10 mouse cellular contexts compared by ENCODE assay signal in the genomic region with DNA sequence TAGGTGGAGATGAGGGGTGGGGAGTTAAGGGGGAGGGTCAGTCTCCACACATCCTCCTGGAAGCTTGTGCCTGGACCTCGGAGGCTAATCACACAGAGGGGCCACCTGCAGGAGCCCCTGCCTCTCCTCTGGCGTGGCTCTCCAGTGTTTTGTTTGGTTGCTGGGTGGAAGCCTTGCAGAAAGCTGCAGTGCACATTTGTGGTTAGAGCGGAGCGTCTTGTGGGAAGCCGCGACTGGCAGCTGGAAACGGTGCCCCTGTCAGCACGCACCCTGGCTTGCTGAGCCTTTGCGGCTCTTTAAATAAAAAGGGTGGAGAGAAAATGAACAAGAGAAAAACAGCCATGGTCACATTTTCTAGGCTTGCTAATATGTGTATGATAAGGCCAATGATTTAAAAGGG.
DNase-seq lines count a peak whose midpoint lies in the region; ATAC-seq and TF ChIP-seq lines count a peak whose summit lies in the region.
"Had no signal": no experiment of that assay in that cellular context is flagged by ENCODE, and none has a peak within 500 bp of the region (broad histone marks: within the 10 kb centered on the region; RNA-seq: fewer than 3 reads in every experiment).

No protein-coding gene starts in this region.

- H3K27me3 ChIP-seq in heart, adult 2 months (ENCODE audit: control insufficient read depth, insufficient read depth, low read length): no peaks in the 10 kb centered on the region
- H3K27me3 ChIP-seq in midbrain, embryonic 14.5 days (ENCODE audit: control insufficient read depth, insufficient read depth, low read length): no peaks in the 10 kb centered on the region
- H3K27me3 ChIP-seq in midbrain, embryonic 11.5 days (ENCODE audit: control insufficient read depth, insufficient read depth, low read length): no peaks in the 10 kb centered on the region
- H3K27me3 ChIP-seq in heart, embryonic 16.5 days (ENCODE audit: control insufficient read depth, insufficient read depth, low read length): no peaks in the 10 kb centered on the region

- DNase-seq in heart, adult 2 months: no peak
- no peak for DNase-seq in heart, postnatal 36 days
- DNase-seq in midbrain, embryonic 14.5 days: peak; percentile 34
- DNase-seq in midbrain, embryonic 11.5 days (ENCODE audit: low spot score, missing footprints): no peak
- peak; percentile 53 to 59 for DNase-seq in thymus, postnatal 10 days (ENCODE audit: low spot score in 2 of 2)
- no peak for DNase-seq in layer of hippocampus, adult 2 months (ENCODE audit: low spot score in 2 of 2)
- no peak for DNase-seq in cerebellum, adult 9-10 months
- DNase-seq: right cerebral cortex, adult 18-20 months had no signal

- no peak for ATAC-seq in midbrain, embryonic 14.5 days (ENCODE audit: low FRiP score, low TSS enrichment)
- no peak for ATAC-seq in midbrain, embryonic 11.5 days (ENCODE audit: low FRiP score)
- ATAC-seq in heart, embryonic 16.5 days (replicated peaks; ENCODE audit: extremely low read depth, insufficient read depth, low FRiP score): no peak

- H3K4me3 ChIP-seq in heart, adult 2 months: no peak overlapping the region
- H3K4me3 ChIP-seq in midbrain, embryonic 14.5 days (replicated peaks; ENCODE audit: low read depth, low read length): no peak overlapping the region
- no peak overlapping the region for H3K4me3 ChIP-seq in midbrain, embryonic 11.5 days (ENCODE audit: low read depth, low read length)
- no peak overlapping the region for H3K4me3 ChIP-seq in heart, embryonic 16.5 days (ENCODE audit: low read length)
- H3K4me3 ChIP-seq in layer of hippocampus, adult 2 months: no peak overlapping the region

- peaks cover 7% of the 10 kb centered on the region for H3K4me1 ChIP-seq in heart, adult 2 months (ENCODE audit: control insufficient read depth, insufficient read depth, low read length)
- 0 out of 2 replicates have a peak, but pooled peaks cover 7% of the 10 kb centered on the region for H3K4me1 ChIP-seq in midbrain, embryonic 14.5 days (ENCODE audit: control insufficient read depth, insufficient read depth, low read length)
- peaks cover 8% of the 10 kb centered on the region for H3K4me1 ChIP-seq in midbrain, embryonic 11.5 days (ENCODE audit: control insufficient read depth, insufficient read depth, low read length)
- H3K4me1 ChIP-seq in heart, embryonic 16.5 days (ENCODE audit: control insufficient read depth, insufficient read depth, low read length): peaks cover 18% of the 10 kb centered on the region

- TF ChIP-seq POLR2A in heart, adult 2 months (IDR thresholded peaks at IDR 0.05; ENCODE audit: insufficient read depth, low read depth, low read length): no peak

- no peak overlapping the region for H3K9ac ChIP-seq in heart, adult 2 months (ENCODE audit: low read depth, low read length)
- no peak overlapping the region for H3K9ac ChIP-seq in midbrain, embryonic 14.5 days (replicated peaks; ENCODE audit: low read length)
- H3K9ac ChIP-seq in midbrain, embryonic 11.5 days (ENCODE audit: low read length): no peak overlapping the region
- no peak overlapping the region for H3K9ac ChIP-seq in heart, embryonic 16.5 days (ENCODE audit: low read length)
- H3K9ac ChIP-seq: liver, embryonic 14.5 days had no signal

- H3K9me3 ChIP-seq in midbrain, embryonic 14.5 days (ENCODE audit: control insufficient read depth, low read length): no peaks in the 10 kb centered on the region
- H3K9me3 ChIP-seq in midbrain, embryonic 11.5 days (ENCODE audit: control insufficient read depth, low read length): no peaks in the 10 kb centered on the region
- H3K9me3 ChIP-seq in heart, embryonic 16.5 days (replicated peaks; ENCODE audit: control insufficient read depth, low read length): no peaks in the 10 kb centered on the region

- intact Hi-C loops in heart, adult 2 months (cut with DNase I): no loop called here
- intact Hi-C loops in heart, postnatal 36 days (cut with DNase I): no loop called here

- no peak for TF ChIP-seq CTCF in heart, adult 2 months (IDR thresholded peaks at IDR 0.05)
- TF ChIP-seq CTCF in layer of hippocampus, adult 2 months (conservative IDR thresholded peaks at IDR 0.05): no peak

- H3K27ac ChIP-seq in heart, adult 2 months: peak overlapping the region; percentile 31; the same call in 1 of the 2 replicates
- no peak overlapping the region for H3K27ac ChIP-seq in midbrain, embryonic 14.5 days (replicated peaks; ENCODE audit: low read depth, low read length)
- no peak overlapping the region for H3K27ac ChIP-seq in midbrain, embryonic 11.5 days (ENCODE audit: low read depth, low read length)
- H3K27ac ChIP-seq in heart, embryonic 16.5 days (ENCODE audit: low read length): peak overlapping the region; percentile 15; the same call in 1 of the 2 replicates
- H3K27ac ChIP-seq in layer of hippocampus, adult 2 months: no peak overlapping the region
- H3K27ac ChIP-seq: liver, embryonic 14.5 days had no signal

- WGBS in heart, adult 2 months: 59% methylated on average over 9 of the region's 9 CpGs
- 52% methylated on average over 9 of the region's 9 CpGs for whole genome bisulfite sequencing in midbrain, embryonic 14.5 days
- 63% methylated on average over 9 of the region's 9 CpGs for WGBS in midbrain, embryonic 11.5 days
- 44% methylated on average over 9 of the region's 9 CpGs for WGBS in heart, embryonic 16.5 days

- no peaks in the 10 kb centered on the region for H3K36me3 ChIP-seq in heart, adult 2 months (ENCODE audit: control insufficient read depth, insufficient read depth, low read length)
- H3K36me3 ChIP-seq in midbrain, embryonic 14.5 days (ENCODE audit: control insufficient read depth, insufficient read depth, low read length): no peaks in the 10 kb centered on the region
- H3K36me3 ChIP-seq in midbrain, embryonic 11.5 days (ENCODE audit: control insufficient read depth, insufficient read depth, low read length): no peaks in the 10 kb centered on the region
- H3K36me3 ChIP-seq in heart, embryonic 16.5 days (ENCODE audit: control insufficient read depth, insufficient read depth): peaks cover 2% of the 10 kb centered on the region; the same call in 1 of the 2 replicates

- H3K4me2 ChIP-seq in midbrain, embryonic 14.5 days (ENCODE audit: low read length): no peak overlapping the region
- no peak overlapping the region for H3K4me2 ChIP-seq in midbrain, embryonic 11.5 days
- H3K4me2 ChIP-seq in heart, embryonic 16.5 days (ENCODE audit: low read depth, low read length): no peak overlapping the region

- H3K79me2 ChIP-seq in heart, adult 2 months (replicated peaks; ENCODE audit: control insufficient read depth, insufficient read depth, low read length): no peaks in the 10 kb centered on the region

- no peak for TF ChIP-seq EP300 in heart, adult 2 months (IDR thresholded peaks at IDR 0.05; ENCODE audit: insufficient read depth, low read depth, low read length)

Comparison
In these comparisons a context has a peak if more than half of its experiments do, and no peak if none do; other contexts are left out.
1. DNase-seq: peak in midbrain, embryonic 14.5 days (single experiment) and thymus, postnatal 10 days (2 of 2); none in heart, adult 2 months (0 of 2), heart, postnatal 36 days (0 of 2), midbrain, embryonic 11.5 days (single experiment), layer of hippocampus, adult 2 months (0 of 2) and cerebellum, adult 9-10 months (single experiment).
2. H3K27ac ChIP-seq: peak in heart, adult 2 months (single experiment) and heart, embryonic 16.5 days (single experiment); none in midbrain, embryonic 14.5 days (single experiment), midbrain, embryonic 11.5 days (single experiment) and layer of hippocampus, adult 2 months (single experiment).